Mouse (Mus musculus) heart, embryonic 13.5 days (tissue): ENCODE measurements around the gene Ldb3. TPM values are rescaled to one million over a fixed set of nuclear protein-coding genes. Genes with fewer than 3 reads are reported as not detected.
A peak's percentile ranks its signal among the peaks of the same experiment; 100 is the strongest.

ENCODE experiments used
- ATAC-seq: fragments of 200-750 bp; cut with Nextera tagmentation; 2 replicates; pipeline ENCODE4 v1.8.0; 2017; ENCODE audit warnings: moderate TSS enrichment; ENCODE audit not compliant: insufficient number of reproducible peaks, low FRiP score, low TSS enrichment; ENCODE audit errors: extremely low read depth
- H3K27ac ChIP-seq: fragments of 300-500 bp; sonication (generic); replicated peaks from 2 replicates; pipeline ENCODE4 v1.5.1; 2015; ENCODE audit warnings: moderate library complexity, mild to moderate bottlenecking, inconsistent platforms
- H3K27me3 ChIP-seq: fragments of 300-500 bp; sonication (generic); replicated peaks from 2 replicates; pipeline ENCODE4 v1.6.1; 2015; ENCODE audit warnings: mild to moderate bottlenecking, inconsistent platforms
- H3K36me3 ChIP-seq: fragments of 300-500 bp; sonication (generic); 2 replicates; pipeline ENCODE4 v1.6.1; 2015; ENCODE audit warnings: mild to moderate bottlenecking, inconsistent platforms
- H3K4me1 ChIP-seq: fragments of 300-500 bp; sonication (generic); 2 replicates; pipeline ENCODE4 v1.6.1; 2015; ENCODE audit warnings: inconsistent platforms
- H3K4me2 ChIP-seq: fragments of 300-500 bp; sonication (generic); 2 replicates; pipeline ENCODE4 v1.6.1; 2015; ENCODE audit warnings: inconsistent platforms, mild to moderate bottlenecking, moderate library complexity
- H3K4me3 ChIP-seq: fragments of 300-500 bp; sonication (generic); 2 replicates; pipeline ENCODE4 v1.5.1; 2015; ENCODE audit warnings: moderate library complexity, mild to moderate bottlenecking, inconsistent platforms
- H3K9ac ChIP-seq: fragments of 300-500 bp; sonication (generic); 2 replicates; pipeline ENCODE4 v1.6.1; 2015; ENCODE audit warnings: inconsistent platforms, mild to moderate bottlenecking, moderate library complexity
- H3K9me3 ChIP-seq: fragments of 300-500 bp; sonication (generic); 2 replicates; pipeline ENCODE4 v1.6.1; 2016; ENCODE audit warnings: inconsistent platforms
- WGBS: fragments of 180-500 bp; shearing (Covaris S2); methylation state at CpG from one replicate; pipeline ENCODE4 v1.1.7; 2015; ENCODE audit warnings: mixed read lengths; 5-methylcytosine and 5-hydroxymethylcytosine counted together
- polyA plus RNA-seq: library from polyadenylated mRNA; unstranded; fragments of >200 nt; fragmentation: Nextera tagmentation; extraction: Ambion mirVana; gene quantifications from 2 replicates; pipeline ENCODE4 v1.2.1, GENCODE M21; 2015

Ldb3 gene
- polyA plus RNA-seq, 1 experiment from 2014 or later: 226 TPM

DNA sequence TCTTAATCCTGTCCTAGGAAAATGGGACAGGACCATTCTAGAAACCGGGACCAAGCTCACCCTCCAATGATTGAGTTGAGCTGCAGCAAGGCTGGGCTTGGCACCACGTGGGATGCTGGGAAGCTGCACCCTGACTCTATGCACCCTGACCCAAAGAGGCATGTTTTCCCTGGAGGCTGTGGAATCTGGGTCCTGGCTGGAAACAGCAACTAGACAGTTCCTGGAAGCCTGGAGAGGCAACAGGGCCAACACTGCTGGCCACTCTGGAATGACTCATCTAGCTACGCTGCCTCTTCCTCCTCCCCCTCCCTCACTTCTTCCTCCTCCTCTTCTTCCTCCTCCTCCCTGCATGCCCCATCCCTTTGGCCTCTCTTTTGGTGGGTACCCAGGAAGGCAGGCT is 34.4 kb downstream of the Ldb3 start:
- no peak overlapping the region for H3K4me2 ChIP-seq
- 53% methylated on average over 3 of the region's 3 CpGs for WGBS
- H3K27ac ChIP-seq: peak overlapping the region; percentile 46
- peak overlapping the region; percentile 11; the same call in 1 of the 2 replicates for H3K9ac ChIP-seq
- no peaks in the 10 kb centered on the region for H3K27me3 ChIP-seq
- H3K9me3 ChIP-seq: no peaks in the 10 kb centered on the region
- H3K36me3 ChIP-seq: peaks cover 91% of the 10 kb centered on the region
- no peak overlapping the region for H3K4me3 ChIP-seq
- peaks cover 58% of the 10 kb centered on the region for H3K4me1 ChIP-seq
- no peak for ATAC-seq

DNA sequence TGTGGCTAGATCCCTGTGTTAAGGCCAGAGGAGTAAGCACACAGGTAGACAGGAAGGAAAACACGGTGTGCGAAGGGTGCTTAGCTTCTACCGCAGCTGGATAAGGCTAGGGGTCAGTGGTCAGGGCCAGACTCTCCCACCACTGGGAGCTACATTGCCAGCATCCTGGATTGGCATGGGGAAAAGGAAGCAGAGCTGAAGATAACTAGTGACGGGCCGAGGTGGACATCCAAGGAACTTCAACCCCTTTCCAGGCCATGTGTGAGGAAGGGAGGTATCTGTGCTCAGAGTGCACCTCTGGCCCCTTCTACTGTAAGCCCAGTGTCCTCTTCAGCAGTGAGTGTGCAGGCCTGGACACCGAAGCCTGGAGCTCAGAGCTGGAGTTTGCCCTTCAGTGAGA is 35.0 kb downstream of the Ldb3 start:
- Histone ChIP-seq H3K9me3 (no peaks in the 10 kb centered on the region), H3K4me2 (no peak overlapping the region), H3K4me3 (no peak overlapping the region), H3K27me3 (no peaks in the 10 kb centered on the region), H3K36me3 (peaks cover 86% of the 10 kb centered on the region), H3K9ac (0 out of 2 replicates have a peak overlapping the region, but pooled peaks have one; percentile 33), H3K4me1 (peaks cover 63% of the 10 kb centered on the region), H3K27ac (peak overlapping the region; percentile 46)
- WGBS: 65% methylated on average over 6 of the region's 6 CpGs
- no peak for ATAC-seq

DNA sequence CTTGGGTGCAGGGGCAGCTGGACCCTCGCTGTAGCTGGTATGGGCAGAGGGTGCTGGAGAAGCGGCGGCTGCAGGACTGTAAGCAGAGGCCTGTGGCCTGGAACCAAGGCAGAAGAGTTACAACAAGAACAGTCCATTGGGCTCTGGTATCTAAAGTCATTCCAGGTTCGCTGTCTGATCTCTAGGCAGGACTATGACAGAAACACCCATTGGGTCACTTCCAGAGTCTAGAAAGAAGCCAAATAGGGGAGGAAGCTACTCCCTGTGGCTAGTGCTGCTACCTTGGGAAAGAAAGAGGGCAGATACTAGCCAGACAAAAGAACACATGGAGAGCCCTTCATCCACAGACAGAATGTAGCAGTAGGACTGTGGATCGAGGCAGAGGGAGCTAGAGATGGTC is 36.3 kb downstream of the Ldb3 start:
- no peak for ATAC-seq
- no peaks in the 10 kb centered on the region for H3K9me3 ChIP-seq
- H3K9ac ChIP-seq: no peak overlapping the region
- H3K4me3 ChIP-seq: no peak overlapping the region
- peaks cover 76% of the 10 kb centered on the region for H3K36me3 ChIP-seq
- no peaks in the 10 kb centered on the region for H3K27me3 ChIP-seq
- WGBS: 83% methylated on average over 5 of the region's 5 CpGs
- H3K4me1 ChIP-seq: peaks cover 76% of the 10 kb centered on the region
- H3K27ac ChIP-seq: 0 out of 2 replicates have a peak overlapping the region, but pooled peaks have one; percentile 20
- no peak overlapping the region for H3K4me2 ChIP-seq

DNA sequence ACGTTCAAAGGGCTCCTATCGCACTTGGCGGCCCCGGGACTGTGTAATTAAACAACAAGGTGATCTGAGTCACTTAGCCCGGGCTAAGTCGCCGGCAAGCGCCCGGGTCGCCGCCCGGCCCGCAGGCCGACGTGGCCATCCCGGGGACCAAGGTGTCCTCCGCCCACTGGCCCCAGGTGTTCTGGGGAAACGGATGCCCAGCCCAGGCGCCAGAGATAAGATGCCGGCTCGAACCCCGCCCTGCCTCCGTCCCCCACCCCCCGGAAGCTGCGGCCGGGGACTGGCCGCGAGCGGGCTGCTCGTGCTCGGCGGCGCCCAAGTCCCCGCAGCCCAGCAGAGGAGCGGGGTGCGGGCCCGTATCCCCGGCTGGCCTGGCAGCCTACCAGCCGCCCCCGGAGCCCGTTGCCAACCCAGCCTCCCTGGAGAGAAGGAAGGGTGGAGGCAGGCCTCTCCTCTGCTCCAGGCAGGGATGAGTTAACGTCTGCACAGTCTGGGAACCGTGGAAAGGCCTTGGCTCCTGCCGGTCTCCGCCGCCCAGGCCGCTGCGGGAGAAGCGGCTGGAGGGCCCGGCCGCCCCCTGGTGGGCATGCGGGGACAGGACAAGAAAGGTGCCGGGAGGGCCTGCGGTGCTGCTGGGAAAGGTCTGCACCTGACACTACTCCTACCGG is 39.3 kb downstream of the Ldb3 start:
- Histone ChIP-seq H3K27me3 (no peaks in the 10 kb centered on the region; the same call in 1 of the 2 replicates), H3K36me3 (peaks cover 64% of the 10 kb centered on the region), H3K27ac (peak overlapping the region; percentile 90), H3K4me2 (peak overlapping the region; percentile 87), H3K9me3 (no peaks in the 10 kb centered on the region), H3K4me3 (peak overlapping the region; percentile 65), H3K9ac (peak overlapping the region; percentile 87), H3K4me1 (peaks cover 86% of the 10 kb centered on the region)
- WGBS: under 1% methylated on average over 55 of the region's 55 CpGs
- ATAC-seq: peak; percentile 71

DNA sequence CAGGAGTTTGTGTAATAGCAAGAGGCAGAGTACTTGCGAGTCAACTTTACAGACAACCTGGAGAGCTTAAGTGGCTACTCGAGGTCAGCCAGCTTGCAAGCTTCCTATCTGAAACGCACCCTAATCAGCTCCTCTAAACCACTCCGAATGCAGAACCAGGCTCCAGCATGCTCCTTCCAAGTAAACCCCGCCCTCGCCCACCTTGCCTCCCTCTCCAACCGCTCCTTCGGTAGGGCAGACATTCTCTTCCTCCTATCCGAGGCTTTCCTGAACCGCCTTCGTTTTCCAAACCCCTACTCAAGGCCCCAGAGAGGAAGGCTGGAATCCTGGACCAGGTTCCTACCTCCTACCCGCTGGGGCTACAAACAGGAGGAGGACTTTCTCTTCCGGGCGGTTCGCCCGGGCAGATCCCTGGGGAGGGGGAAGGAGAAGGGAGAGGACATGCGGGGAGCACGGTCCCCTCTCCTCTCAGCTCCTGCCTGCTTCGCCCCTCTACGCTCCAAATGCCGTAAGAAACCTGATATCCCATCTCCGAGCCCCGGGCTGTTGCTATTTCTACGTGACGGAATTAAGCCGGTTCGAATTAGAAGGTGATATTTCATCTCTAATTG is 40.0 kb downstream of the Ldb3 start:
- H3K9ac ChIP-seq: peak overlapping the region; percentile 87
- H3K9me3 ChIP-seq: no peaks in the 10 kb centered on the region
- H3K4me3 ChIP-seq: peak overlapping the region; percentile 65
- H3K4me2 ChIP-seq: peak overlapping the region; percentile 87
- no peaks in the 10 kb centered on the region; the same call in 1 of the 2 replicates for H3K27me3 ChIP-seq
- H3K4me1 ChIP-seq: peaks cover 86% of the 10 kb centered on the region
- peaks cover 63% of the 10 kb centered on the region for H3K36me3 ChIP-seq
- WGBS: 2% methylated on average over 27 of the region's 27 CpGs
- ATAC-seq: no peak
- peak overlapping the region; percentile 90 for H3K27ac ChIP-seq

DNA sequence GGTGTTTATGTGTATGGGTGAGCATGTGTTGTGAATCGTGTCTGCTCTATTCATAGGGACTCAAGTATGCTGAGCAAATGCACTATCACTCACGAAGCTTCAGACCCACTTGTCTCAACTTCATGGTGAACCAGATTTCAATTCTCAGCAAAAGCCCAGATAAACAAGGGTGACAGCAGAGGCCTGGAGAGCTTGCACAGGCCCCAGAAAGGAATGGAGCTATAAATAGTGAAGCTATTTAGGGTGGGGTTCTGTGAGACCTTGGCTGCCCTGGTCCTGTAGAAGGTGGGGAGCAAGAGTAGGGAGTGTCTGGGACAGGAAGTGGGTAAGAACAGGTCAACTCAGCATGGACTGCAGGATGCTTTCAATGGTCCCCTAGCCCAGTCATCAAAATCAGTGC is 43.9 kb downstream of the Ldb3 start:
- Histone ChIP-seq H3K9me3 (no peaks in the 10 kb centered on the region), H3K36me3 (peaks cover 64% of the 10 kb centered on the region), H3K27ac (peak overlapping the region; percentile 96), H3K4me3 (no peak overlapping the region), H3K27me3 (peaks cover 4% of the 10 kb centered on the region; the same call in 1 of the 2 replicates), H3K4me1 (peaks cover 83% of the 10 kb centered on the region), H3K4me2 (peak overlapping the region; percentile 37; the same call in 1 of the 2 replicates), H3K9ac (no peak overlapping the region)
- 0 out of 2 replicates have a peak, but pooled peaks have one; percentile 30 for ATAC-seq
- WGBS: 17% methylated on average over 2 of the region's 2 CpGs

DNA sequence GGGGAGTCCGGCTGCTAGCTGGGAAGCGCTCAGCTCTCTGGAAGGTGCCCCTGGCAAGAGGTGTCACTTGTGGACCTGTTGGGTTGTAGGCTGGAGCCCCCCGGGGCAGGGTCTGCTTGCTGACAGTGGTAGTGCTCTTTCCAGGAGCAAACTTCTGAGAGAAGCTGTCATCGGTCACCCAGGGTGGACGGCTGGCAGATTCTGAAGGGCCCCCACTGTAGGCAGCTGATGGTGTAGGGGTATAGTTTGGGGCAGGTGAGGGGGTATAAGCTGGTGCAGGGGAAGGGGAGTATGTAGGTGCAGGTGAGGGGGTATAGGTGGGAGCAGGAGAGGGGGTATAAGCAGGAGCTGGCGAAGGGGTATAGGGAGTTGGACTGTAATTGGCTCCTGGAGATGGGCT is 44.5 kb downstream of the Ldb3 start:
- peaks cover 78% of the 10 kb centered on the region for H3K4me1 ChIP-seq
- peak overlapping the region; percentile 37 for H3K4me2 ChIP-seq

DNA sequence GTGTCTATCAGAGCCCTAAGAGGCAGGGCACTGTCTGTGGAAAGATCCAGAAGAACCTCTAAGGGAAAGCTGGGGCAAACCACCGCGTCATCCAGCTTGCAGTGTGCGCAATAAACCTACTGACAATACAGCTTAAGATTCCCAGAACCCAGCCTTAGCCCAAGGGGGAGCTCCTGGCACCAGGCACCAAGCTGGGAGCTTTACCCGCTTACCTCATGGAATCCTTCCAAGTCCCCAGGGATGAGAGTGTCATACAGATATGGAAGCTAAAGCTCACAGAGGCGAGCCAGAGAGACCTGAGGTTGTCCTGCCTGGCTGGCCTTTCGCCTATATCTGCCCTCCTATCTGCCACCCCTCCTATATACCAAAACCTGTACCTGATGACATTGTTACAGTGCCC is 44.9 kb downstream of the Ldb3 start:
- H3K9ac ChIP-seq: peak overlapping the region; percentile 71
- H3K4me1 ChIP-seq: peaks cover 74% of the 10 kb centered on the region
- H3K36me3 ChIP-seq: peaks cover 73% of the 10 kb centered on the region
- H3K27me3 ChIP-seq: peaks cover 4% of the 10 kb centered on the region; the same call in 1 of the 2 replicates
- H3K4me3 ChIP-seq: no peak overlapping the region
- peak overlapping the region; percentile 37; the same call in 1 of the 2 replicates for H3K4me2 ChIP-seq
- no peaks in the 10 kb centered on the region for H3K9me3 ChIP-seq
- ATAC-seq: no peak
- peak overlapping the region; percentile 96 for H3K27ac ChIP-seq
- 51% methylated on average over 6 of the region's 6 CpGs for WGBS

More for the DNA sequence above, 44.5 kb downstream of the Ldb3 start:
- Histone ChIP-seq H3K36me3 (peaks cover 69% of the 10 kb centered on the region), H3K27ac (peak overlapping the region; percentile 96), H3K9me3 (no peaks in the 10 kb centered on the region), H3K4me3 (no peak overlapping the region), H3K27me3 (peaks cover 4% of the 10 kb centered on the region; the same call in 1 of the 2 replicates), H3K9ac (peak overlapping the region; percentile 71)
- ATAC-seq: peak; percentile 35; the same call in 1 of the 2 replicates
- WGBS: 47% methylated on average over 6 of the region's 6 CpGs

DNA sequence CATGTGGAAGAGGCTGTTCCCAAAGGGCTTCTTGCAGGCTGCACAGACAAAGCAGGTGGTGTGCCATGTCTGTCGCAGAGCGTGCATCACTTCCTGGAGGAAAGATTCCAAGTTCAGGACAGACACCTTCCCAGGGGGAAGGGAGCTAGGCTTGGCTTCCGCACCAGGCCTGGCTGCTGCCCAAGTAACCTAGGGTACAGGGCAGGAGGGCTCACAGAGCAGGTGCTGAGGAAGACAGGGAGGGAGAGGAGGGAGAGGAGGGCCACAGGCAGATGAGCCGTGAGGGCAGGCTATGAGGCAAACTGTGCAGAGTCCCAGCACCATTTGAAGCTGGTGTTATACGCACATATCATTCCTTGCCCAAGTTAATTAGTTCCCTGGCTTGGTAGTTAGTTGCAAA is 46.6 kb downstream of the Ldb3 start:
- no peak overlapping the region; the same call in 1 of the 2 replicates for H3K27ac ChIP-seq
- H3K36me3 ChIP-seq: peaks cover 85% of the 10 kb centered on the region
- no peak overlapping the region for H3K4me2 ChIP-seq
- no peak for ATAC-seq
- no peaks in the 10 kb centered on the region for H3K9me3 ChIP-seq
- WGBS: 74% methylated on average over 5 of the region's 5 CpGs
- H3K4me1 ChIP-seq: peaks cover 58% of the 10 kb centered on the region
- H3K9ac ChIP-seq: 0 out of 2 replicates have a peak overlapping the region, but pooled peaks have one; percentile 24
- H3K4me3 ChIP-seq: no peak overlapping the region
- H3K27me3 ChIP-seq: peaks cover 4% of the 10 kb centered on the region; the same call in 1 of the 2 replicates

DNA sequence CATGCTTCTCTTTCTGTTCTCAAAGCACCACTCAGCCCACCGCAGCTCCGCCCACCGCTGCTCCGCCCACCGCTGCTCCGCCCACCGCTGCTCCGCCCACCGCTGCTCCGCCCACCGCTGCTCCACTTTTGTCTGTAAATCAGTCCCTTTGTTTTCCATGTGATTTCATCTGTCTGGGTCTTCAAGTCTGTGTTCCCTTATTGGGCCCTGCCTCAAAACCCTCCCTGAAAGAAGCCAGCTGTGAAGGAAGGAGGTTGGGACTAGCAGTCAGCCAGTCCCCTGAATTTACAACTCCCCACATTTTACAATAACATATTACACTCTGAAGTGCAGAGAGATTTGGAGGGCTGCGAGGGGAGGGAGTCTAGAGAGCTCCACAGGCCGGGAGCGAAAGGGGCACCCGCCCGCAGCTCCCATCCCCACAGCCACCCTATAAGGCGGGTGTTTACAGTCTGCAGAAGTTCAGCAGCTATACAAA is 47.8 kb downstream of the Ldb3 start:
- H3K4me2 ChIP-seq: peak overlapping the region; percentile 30
- H3K9me3 ChIP-seq: no peaks in the 10 kb centered on the region
- H3K4me3 ChIP-seq: no peak overlapping the region
- peak overlapping the region; percentile 75 for H3K27ac ChIP-seq
- H3K27me3 ChIP-seq: peaks cover 4% of the 10 kb centered on the region; the same call in 1 of the 2 replicates
- ATAC-seq: no peak
- peaks cover 87% of the 10 kb centered on the region for H3K36me3 ChIP-seq
- peaks cover 54% of the 10 kb centered on the region for H3K4me1 ChIP-seq
- H3K9ac ChIP-seq: no peak overlapping the region
- 37% methylated on average over 12 of the region's 17 CpGs for WGBS

DNA sequence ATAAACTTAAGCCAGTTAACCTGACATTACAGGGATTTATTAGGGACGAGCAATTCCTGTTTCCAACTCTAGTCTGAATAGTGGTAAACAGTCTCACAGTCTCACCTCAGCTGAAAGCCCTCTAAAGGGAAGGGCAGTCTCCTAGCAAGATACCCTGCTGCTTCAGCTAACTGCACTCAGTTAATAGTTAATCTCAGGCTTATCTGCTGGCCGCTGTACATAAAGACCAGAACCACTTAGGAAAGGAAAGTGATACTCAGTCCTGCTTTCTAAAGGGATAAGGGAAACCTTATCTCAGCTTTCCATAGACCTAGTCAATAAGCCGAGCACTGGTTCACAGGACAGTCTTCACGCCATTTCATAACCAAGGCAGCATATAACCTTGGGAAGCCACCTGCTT is 52.6 kb downstream of the Ldb3 start:
- Histone ChIP-seq H3K9ac (no peak overlapping the region), H3K4me3 (no peak overlapping the region), H3K27me3 (no peaks in the 10 kb centered on the region), H3K4me1 (peaks cover 21% of the 10 kb centered on the region), H3K9me3 (no peaks in the 10 kb centered on the region), H3K36me3 (peaks cover 97% of the 10 kb centered on the region), H3K27ac (peak overlapping the region; percentile 32; the same call in 1 of the 2 replicates), H3K4me2 (no peak overlapping the region)
- 43% methylated on average over 4 of the region's 4 CpGs for WGBS
- no peak for ATAC-seq
